Mouse (Mus musculus) left cerebral cortex, postnatal 36 days (tissue): ENCODE results near the gene 0610040J01Rik. TPM values are rescaled to one million over a fixed set of nuclear protein-coding genes. Genes with fewer than 3 reads are reported as not detected.

Source experiments
- DNase-seq, 2 experiments: peaks; one replicate each; pipeline ENCODE4 v3.0.0; 2021 to 2022; ENCODE audit warnings: low spot score in 2 of 2, mixed read lengths in 1 of 2
- intact Hi-C: fragments of 180-260 bp; cut with DNase I; formaldehyde crosslinking; loops from one replicate; pipeline ENCODE4 v1.15.1; 2025
- total RNA-seq, 2 experiments: library from RNA; stranded (reverse); gene quantifications; 2 replicates each; pipeline ENCODE4 v1.2.3; 2021

0610040J01Rik gene
- total RNA-seq, 2 experiments from 2014 or later: 4.3 to 6.2 TPM

DNA sequence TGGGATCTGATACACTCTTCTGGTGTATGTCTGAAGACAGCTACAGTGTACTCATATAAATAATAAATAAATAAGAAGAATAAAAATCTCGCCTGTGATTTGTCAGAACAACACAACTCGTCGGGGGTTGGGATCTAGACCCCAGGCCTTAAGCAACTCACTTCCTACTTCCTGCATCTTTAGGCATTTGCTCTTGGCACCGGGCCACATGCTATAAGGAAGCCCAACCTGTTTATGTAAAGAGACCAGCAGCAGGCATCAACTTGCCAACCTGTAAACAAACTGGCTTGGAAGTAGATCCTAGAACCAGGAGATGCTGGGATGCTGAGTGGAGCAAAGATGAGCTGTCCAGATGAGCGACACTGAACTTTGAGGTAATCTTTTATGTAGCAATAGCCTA is 129.7 kb downstream of the 0610040J01Rik start:
- DNase-seq: no peak
- intact Hi-C loops: no loop called here

DNA sequence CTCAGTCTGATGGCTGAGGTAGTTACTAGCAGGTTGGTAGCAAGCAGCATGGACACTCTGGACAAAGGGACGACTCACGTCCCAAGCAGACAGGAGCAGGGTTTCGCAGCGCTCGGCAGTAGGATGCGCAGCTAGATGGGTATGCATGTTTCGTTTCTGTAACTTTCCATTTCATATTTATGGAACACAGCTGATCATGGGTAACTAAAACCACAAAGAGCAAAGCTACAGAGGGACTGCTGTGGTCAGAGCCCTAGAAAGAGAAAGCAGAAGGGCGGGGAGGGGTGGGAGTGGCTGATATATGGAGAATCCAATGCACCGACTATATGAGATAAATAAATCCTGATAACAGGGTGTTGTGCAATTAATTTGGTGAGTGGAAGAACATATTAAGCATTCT is 131.1 kb downstream of the 0610040J01Rik start:
- intact Hi-C loops: no loop called here
- no peak for DNase-seq

DNA sequence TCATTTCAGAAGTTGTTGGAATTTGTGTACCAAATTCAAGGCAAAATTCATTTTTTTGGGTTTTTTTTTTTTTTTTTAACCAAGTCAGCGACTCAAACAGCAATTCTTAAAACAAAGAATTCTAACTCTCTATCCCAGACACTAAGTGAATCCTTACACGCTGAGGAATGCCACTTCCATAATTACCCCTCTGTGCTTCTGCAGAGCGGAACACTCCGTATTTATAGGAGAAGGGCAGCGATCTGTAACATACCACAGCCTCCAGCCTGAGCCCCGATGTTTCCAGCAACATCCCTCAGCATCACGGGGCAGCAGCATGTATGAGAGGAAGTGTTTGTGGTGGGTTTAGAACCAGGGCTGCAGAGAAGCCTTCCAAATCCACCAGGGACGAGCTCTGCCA is 135.4 kb downstream of the 0610040J01Rik start:
- DNase-seq: no peak
- intact Hi-C loops: no loop called here

DNA sequence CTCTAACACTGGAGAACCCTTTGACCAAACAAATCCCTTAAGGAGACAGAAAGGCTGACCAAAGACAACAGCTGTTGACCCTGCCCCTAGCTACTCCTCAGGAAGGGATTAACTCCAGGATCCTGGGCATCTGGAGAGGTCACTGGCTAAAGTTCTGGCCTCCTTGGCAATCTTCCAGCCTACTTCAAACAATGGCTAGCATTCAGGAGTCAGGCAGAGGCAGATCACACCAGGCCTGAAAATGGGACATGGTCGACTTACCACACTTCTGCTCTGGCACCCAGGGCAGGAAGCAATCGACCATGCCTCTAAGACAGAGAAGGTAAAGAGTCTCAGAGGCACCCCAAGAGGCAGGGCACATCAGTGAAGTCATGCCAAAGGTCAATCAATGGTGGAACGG is 137.0 kb downstream of the 0610040J01Rik start:
- DNase-seq: no peak
- intact Hi-C loops: no loop called here

Other genes with a start within 250 kb of the 0610040J01Rik start
- gene Nwd2, start 163.3 kb upstream of the 0610040J01Rik start, total RNA-seq: 10 to 100 TPM; 41.7 to 46.0 TPM
- 10 to 100 TPM; 12.5 to 15.4 TPM for gene Rell1, start 156.5 kb downstream of the 0610040J01Rik start, total RNA-seq